Mouse (Mus musculus): ENCODE measurements at regions not wholly inside any gene's neighbourhood (a gene's known extent, or its start where the extent isn't known, plus 50 kb on each side); places are given as distances from the start of the nearest gene placed in this dataset.

- DNase-seq (ENCODE audit: extremely low spot score in 1 of 2, low spot score in 2 of 2) = no peak
- intact Hi-C loops (cut with DNase I) = no loop called here
These were observed 351.0 kb upstream of the Id4 start for GRCm38 (mm10) chr13:47909851-47910530.

GRCm38 (mm10) chr13:47910531-47910910, 350.5 kb upstream of the Id4 start:
- intact Hi-C loops (cut with DNase I) = no loop called here
- DNase-seq (ENCODE audit: extremely low spot score in 1 of 2, low spot score in 2 of 2) = no peak

- DNase-seq (ENCODE audit: extremely low spot score in 1 of 2, low spot score in 2 of 2) = peak; percentile 60 to 73
- intact Hi-C loops (cut with DNase I) = no loop called here
These were observed 344.6 kb upstream of the Id4 start for GRCm38 (mm10) chr13:47916456-47916855.

- intact Hi-C loops (cut with DNase I) = no loop called here
- DNase-seq (ENCODE audit: extremely low spot score in 1 of 2, low spot score in 2 of 2) = no peak
These were observed 343.7 kb upstream of the Id4 start for GRCm38 (mm10) chr13:47917370-47917769.

- intact Hi-C loops (cut with DNase I) = no loop called here
- no peak for DNase-seq (ENCODE audit: extremely low spot score in 1 of 2, low spot score in 2 of 2)
These were observed 340.0 kb upstream of the Id4 start for GRCm38 (mm10) chr13:47921044-47921443.

GRCm38 (mm10) chr13:47940696-47941095, 320.3 kb upstream of the Id4 start:
- no peak for DNase-seq (ENCODE audit: extremely low spot score in 1 of 2, low spot score in 2 of 2)
- intact Hi-C loops (cut with DNase I) = no loop called here

DNA sequence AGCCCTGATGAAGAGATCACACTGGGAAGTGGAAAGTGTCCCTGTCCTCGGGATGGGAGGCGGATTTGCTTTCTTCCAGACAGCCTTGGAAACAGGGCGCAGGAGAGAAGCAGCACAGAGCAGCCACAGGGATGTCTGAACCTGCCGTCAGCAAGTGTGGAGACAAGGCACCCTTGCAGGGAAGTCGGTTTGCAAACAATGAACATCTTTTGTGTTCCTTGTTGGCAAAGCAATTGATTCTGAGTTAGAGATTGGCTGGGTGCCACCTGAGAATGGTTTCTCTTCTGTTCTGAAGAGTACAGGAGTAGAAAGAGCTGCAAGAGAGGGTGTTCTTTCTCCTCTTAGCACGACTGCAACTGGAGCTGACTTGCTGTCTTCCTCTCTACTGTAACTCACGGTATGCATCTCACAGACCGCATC, 318.6 kb upstream of the Id4 start:
- intact Hi-C loops (cut with DNase I) = no loop called here
- peak; percentile 5 to 38 for DNase-seq (ENCODE audit: extremely low spot score in 1 of 2, low spot score in 2 of 2)

DNA sequence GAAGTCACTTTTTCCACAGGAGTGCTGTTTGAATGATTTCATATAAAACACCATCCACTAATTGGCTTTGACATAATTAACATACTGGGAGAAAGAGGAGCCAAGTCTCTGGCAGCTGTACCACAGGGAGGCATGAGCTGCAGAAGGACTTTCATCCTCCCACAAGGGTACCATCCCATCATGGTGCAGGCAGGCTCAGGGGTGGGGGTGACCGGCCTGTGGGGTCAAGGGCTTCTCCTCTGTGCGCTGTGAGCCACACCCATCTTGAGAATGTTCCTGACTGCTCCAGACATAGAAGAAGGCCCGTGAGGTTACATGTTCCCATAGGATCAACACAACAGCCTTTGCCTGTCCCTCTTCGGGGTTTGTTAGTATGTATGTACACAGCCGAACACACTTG, 317.4 kb upstream of the Id4 start:
- intact Hi-C loops (cut with DNase I) = no loop called here

DNA sequence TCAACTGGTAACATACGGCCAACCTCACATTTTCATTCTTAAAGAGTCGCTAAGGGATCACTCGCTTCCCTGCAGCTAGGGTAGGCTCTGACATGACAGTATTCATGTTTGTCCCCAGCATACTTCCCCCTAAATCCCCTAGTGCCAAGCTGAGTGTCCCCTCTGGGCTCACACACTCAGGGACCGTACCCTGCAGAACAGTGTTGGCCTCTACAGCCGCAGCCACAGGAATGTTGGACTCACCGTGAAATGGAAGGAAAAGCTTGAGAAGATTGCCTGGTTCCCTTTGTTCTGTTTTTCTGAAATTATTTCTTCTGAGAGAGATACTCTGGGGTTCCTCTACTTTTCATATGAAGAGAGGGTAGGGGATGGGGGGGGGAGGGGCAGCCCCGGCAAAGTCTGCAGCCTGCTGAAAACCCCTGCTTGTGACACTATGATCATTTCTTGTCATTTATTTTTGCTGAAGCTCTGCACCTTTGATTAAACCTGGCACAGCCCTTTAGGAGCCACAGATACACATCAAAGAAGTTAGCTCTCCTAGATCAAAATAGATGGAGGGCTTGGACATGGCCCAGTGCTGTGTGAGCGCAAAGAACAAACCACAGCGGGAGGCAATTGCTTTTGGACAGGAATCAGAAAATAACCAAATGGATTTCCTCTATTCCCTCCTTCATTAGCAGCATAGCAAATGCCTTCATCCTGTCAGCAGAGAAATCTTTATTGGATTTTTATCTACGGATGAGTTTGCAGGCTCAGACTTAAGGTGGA, 312.7 kb upstream of the Id4 start:
- peak in 1 of 2 experiments; percentile 46 for DNase-seq (ENCODE audit: extremely low spot score in 1 of 2, low spot score in 2 of 2)
- intact Hi-C loops (cut with DNase I) = no loop called here

More for the DNA sequence above, 317.4 kb upstream of the Id4 start:
- no peak for DNase-seq (ENCODE audit: extremely low spot score in 1 of 2, low spot score in 2 of 2)

- no peak for DNase-seq (ENCODE audit: extremely low spot score in 1 of 2, low spot score in 2 of 2)
- intact Hi-C loops (cut with DNase I) = no loop called here
These were observed 310.6 kb upstream of the Id4 start for GRCm38 (mm10) chr13:47950456-47950855.

DNA sequence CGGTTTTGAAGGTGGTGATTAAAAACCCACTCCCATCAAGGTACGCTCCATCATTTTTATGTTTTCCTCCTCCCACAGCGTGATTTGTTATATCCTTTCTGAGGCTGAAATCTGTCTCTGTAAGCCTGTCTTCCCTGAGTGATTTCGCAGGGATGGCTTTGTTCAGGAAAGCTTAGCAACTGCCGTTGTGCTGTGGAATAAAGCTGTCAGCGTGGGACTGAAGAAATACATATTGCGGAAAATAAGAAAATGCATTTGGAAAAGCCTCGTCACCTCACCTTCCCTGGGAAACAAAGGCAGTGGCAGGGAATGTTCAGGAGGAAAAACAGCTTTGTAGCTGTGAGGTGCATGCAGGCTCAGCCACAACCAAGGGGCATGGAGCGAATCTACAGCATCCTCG, 310.0 kb upstream of the Id4 start:
- DNase-seq (ENCODE audit: extremely low spot score in 1 of 2, low spot score in 2 of 2) = no peak
- intact Hi-C loops (cut with DNase I) = no loop called here

- DNase-seq (ENCODE audit: extremely low spot score in 1 of 2, low spot score in 2 of 2) = no peak
- intact Hi-C loops (cut with DNase I) = no loop called here
These were observed 308.1 kb upstream of the Id4 start for GRCm38 (mm10) chr13:47952946-47953345.

GRCm38 (mm10) chr13:47953776-47954175, 307.3 kb upstream of the Id4 start:
- DNase-seq (ENCODE audit: extremely low spot score in 1 of 2, low spot score in 2 of 2) = no peak
- intact Hi-C loops (cut with DNase I) = no loop called here

DNA sequence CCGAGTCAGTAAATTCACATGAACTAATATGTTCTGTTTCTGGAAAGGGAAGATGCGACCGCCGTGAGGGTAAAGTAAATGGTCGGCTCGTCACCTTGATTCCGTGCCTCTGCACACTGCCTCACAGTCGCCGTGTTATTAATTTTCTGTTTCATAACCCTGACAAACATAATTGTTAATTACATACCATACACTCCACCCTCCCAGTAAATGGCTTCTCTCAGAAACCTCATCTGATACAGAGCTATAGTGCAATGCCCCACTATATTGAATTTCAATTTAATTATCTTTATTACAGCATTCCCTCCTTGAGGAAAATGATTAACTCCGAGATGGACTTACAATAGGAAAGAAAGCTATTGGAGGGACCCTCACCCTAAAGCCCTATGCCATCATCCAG, 305.5 kb upstream of the Id4 start:
- DNase-seq (ENCODE audit: extremely low spot score in 1 of 2, low spot score in 2 of 2) = no peak
- intact Hi-C loops (cut with DNase I) = no loop called here

DNA sequence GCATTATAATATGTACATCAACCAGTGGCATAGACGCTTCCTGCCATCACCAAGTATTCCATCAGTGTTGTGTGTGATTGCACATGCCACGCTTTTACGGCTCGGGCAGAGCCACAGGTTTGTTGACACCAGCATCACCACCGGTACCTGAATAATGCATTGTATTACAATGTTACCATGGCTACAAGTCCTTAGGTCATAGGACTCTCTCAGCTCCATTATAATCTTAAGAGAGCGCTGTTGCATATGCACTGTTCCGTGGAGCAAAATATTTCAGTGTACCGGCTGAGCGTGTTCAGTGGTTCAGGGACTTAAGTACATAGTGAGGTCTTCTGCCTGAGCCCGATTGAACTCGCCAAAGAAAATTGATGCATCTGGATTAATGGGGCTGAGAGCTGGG, 303.4 kb upstream of the Id4 start:
- intact Hi-C loops (cut with DNase I) = no loop called here
- no peak for DNase-seq (ENCODE audit: extremely low spot score in 1 of 2, low spot score in 2 of 2)

DNA sequence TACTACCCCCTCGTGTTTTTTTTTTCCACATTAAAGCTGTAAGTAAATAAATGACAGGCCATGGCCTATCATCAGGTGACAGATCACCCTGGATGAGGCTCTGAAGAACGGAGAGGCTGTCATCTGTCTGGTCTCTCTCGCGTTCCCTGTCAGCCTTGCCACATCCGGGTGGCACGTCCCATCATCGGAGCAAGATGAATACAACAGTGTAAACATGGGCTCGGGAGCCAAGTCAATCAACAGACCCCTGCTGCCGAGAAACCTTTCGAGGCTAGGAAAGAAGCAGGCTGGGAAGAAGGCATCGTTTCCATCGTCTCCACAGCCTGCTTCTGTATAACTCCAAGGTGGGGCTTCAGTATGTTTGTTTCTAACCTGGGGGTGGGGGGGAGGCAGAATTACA, 286.8 kb upstream of the Id4 start:
- intact Hi-C loops (cut with DNase I) = no loop called here
- DNase-seq (ENCODE audit: extremely low spot score in 1 of 2, low spot score in 2 of 2) = no peak

- no peak for DNase-seq (ENCODE audit: extremely low spot score in 1 of 2, low spot score in 2 of 2)
- intact Hi-C loops (cut with DNase I) = no loop called here
These were observed 286.1 kb upstream of the Id4 start for GRCm38 (mm10) chr13:47974756-47975515.

- DNase-seq (ENCODE audit: extremely low spot score in 1 of 2, low spot score in 2 of 2) = no peak
- intact Hi-C loops (cut with DNase I) = no loop called here
These were observed 262.5 kb upstream of the Id4 start for GRCm38 (mm10) chr13:47998495-47998894.

- no peak for DNase-seq (ENCODE audit: extremely low spot score in 1 of 2, low spot score in 2 of 2)
- intact Hi-C loops (cut with DNase I) = no loop called here
These were observed 261.6 kb upstream of the Id4 start for GRCm38 (mm10) chr13:47999399-47999798.

DNA sequence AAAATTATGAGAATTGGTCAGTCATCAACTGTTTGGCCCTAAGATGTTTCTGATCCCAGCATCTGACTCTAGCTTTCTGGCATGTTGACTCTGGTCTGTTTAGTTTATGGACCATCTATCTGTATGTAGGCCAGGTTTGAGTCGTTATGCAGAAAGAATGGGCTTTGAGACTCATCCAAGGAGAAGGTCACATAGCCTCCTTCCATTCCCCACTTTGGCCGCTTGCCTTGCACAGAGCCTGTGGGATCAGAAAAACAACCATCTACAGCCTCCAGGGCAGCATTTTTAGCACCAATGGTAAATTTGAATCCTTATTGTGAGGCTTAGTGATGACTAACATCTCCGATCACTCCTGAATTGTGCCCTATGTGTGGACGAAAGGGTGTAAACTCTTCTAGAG, 257.9 kb upstream of the Id4 start:
- DNase-seq (ENCODE audit: extremely low spot score in 1 of 2, low spot score in 2 of 2) = no peak

More for the DNA sequence above, 257.9 kb upstream of the Id4 start:
- intact Hi-C loops (cut with DNase I) = no loop called here
